Mouse (Mus musculus): ENCODE data around the gene Hdc.

Hdc gene

DNA sequence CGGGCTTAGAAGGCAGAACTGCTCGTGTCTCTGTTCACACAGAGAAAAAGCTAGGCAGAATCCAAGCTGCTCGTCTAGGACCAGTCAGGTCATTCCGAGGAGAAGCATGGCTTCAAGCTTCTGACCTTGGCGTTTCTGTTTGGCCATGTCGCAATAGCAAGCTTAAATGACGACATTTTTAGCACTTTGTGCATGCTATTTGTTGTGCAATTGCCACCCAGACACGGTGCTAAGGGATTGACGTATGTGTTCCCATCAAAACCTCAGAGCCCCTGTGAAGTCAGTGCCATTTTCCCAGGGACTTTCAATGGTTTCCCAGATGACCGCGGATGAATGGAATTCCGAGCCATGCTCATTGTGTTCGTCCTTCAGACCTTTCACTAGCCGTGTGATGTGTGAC, 18.6 kb downstream of the Hdc start:
- no peak for DNase-seq (ENCODE audit: low spot score)

DNA sequence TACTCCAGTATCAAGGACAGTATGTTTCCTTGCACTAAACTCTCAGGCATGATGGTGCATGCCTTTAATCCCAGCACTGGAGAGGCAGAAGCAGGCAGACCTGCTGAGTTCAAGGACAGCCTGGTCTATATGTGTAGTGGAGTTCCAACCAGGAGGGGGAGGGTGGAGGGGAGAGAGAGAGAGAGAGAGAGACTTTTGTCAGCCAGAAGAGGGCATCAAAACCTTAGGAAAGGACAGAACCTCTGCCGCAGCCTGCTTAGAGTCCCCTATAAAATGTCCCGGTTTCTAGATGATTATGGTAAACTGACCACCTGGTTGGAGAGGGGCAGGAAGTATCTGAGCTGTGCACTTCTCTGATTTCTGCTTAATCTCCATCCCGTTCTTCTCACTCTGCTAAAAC, 20.1 kb downstream of the Hdc start:
- no peak for DNase-seq (ENCODE audit: low spot score)

DNA sequence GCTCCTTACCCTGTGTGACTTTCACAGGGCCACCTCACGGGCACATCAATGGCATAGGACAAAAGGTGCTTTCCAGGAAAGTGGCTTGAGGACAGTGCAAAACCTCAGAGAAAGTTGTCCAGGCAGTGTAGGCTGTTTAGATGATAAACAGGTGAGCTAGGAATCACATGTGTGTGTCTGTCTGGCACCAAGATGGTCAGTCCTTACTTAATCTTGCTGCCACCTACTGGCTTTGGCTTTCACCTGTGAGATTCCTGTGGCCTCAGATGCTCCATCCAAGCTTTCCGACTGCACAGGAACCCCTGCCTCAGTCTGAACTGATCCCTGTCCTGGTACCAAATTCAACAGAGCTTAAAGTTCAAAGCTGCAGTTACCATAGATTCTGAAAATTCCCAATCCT, 20.7 kb downstream of the Hdc start:
- no peak for DNase-seq (ENCODE audit: low spot score)

DNA sequence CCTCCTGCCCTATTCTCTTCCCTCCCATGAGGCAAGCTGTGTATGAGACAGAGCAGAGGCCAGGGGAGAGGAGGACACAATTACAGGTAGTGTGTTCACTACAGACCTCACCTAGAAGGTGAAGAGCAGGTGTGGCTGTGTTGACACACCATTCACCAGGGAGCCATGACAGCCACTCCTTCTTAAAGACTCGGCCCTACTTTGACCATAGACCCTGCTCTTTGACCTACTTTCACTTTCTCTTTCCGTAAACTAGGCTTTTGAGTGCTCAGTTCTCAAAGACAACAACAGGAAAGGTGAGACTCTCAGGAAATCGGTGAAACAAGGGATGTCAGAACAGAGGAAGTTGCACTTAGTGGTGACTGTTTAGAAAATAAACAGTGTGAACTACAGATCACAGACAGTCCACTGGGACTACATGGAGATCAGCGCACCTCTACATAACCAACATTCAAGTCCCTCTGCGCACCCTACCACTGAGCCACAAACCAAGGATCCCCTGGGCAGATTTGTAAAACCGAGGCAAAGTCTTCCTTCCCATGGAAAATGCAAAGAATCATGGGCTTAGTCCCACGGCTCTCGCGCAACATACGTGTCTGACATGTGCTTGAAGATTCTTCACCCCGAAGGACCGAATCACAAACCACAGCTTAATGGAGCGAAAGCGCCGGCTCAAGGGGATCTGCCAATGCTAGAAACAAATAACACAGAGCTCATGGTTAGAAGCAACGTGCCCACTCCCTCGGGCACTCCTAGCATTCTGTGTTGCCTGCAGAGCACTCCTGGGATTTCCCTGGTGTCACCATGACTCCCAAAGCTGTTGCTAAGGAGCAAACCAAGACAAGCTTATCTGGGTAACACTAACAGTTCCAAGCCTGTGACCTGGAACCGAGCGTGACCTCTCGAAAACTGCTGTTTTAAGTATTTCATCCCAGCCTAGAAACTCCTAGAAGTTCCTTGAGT, 21.5 kb downstream of the Hdc start:
- DNase-seq (ENCODE audit: low spot score): no peak

DNA sequence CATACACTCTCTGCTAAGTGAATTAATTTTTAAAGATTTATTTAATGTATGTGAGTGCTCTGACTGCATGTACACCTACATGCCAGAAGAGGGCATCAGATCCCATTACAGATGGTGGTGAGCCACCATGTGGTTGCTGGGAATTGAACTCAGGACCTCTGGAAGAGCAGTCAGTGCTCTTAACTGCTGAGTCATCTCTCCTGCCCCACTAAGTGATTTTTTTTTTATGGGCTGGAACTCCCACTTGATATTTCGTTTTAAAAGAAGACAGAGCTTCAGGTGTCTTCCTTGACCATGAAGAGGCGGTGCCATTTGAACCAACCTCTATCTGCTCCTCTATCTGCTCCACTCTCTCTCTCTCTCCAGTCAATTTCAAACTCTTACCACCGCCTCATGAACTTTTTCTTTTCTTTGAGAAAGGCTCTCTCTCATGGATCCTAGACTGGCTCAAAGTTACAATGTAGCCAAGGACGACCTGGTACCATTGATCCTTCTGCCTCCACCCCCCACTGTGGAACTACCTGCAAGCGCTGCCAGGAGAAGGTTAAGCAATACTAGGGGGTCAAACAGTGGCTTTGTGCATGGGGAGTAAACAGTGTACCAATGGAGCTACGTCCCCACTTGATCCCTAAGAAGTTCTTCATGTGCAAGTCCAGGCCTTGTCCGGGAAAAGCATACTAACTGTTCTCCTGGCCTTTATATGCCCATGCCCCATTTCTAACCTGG, 22.6 kb downstream of the Hdc start:
- DNase-seq (ENCODE audit: low spot score): no peak

DNA sequence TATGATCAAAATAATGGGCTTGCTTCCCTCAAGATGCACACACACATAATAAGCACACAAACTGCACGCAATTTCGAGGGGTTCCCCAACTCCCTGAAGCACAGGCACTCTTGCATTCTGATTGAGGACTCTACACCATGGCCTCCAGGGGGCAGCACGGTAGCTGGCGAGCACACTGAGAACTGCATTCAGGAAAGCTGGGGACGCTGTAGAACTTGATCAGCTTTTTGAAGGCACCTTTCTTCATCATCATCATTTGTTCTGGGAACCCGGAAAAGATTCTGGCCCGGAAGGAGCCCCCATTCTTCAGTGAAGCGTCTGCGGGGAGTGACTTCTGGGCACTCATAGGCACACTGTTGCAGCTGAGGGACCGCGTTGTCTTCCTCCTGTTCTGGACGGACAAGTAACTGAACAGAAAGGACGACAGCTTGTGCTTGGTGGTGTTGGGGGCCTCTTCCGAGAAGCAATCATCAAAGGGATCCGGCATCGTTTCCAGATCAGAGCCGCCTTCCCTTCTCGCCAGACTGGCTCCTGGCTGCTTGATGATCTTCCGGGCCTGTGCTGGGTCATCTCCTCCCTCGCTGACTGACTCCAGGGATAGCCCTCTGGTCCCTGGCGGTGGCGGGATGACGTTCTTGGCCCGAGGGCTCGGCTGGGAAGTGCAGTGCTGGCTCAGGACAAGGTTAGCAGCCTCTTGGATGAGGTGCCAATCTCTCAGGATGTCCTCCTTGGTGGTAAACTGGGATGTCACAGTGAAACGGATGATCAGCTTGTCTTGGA, 25.1 kb downstream of the Hdc start:
- DNase-seq (ENCODE audit: low spot score): peak; percentile 71

DNA sequence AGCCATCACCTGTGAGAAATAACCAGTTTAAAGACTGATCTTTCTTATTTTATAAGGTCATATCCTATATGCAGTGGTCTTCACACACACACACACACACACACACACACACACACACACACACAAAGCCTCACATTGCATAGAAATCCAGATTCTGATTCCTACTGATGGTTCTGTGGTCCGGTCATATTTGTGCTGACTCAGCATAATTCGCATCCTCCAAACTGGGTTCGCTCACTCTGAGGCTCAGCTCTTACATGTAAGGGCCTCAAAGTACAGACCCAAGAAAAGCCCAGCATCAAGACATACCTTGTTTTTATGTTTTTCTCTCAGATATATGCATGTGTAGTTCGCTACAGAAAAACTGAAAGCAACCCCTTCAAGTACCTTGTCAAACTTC, 27.8 kb downstream of the Hdc start:
- no peak for DNase-seq (ENCODE audit: low spot score)

DNA sequence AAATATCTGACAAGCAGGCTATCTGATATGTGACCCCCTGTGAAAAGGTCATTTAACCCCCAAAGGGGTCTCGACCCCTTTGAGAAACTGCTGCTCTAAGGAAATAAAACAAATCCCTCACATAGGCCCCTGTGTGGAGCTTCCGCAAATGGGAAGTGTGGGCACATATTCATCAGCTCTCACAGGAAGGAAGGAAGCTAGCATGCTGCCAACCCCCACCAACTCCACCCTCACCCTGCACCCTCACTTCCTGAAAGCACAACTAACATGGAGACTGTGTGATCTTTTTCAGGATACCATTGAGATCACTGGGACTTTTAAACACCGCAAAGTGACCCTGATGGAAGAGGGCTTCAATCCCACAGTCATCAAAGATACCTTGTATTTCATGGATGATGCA, 31.6 kb downstream of the Hdc start:
- DNase-seq (ENCODE audit: low spot score): no peak

DNA sequence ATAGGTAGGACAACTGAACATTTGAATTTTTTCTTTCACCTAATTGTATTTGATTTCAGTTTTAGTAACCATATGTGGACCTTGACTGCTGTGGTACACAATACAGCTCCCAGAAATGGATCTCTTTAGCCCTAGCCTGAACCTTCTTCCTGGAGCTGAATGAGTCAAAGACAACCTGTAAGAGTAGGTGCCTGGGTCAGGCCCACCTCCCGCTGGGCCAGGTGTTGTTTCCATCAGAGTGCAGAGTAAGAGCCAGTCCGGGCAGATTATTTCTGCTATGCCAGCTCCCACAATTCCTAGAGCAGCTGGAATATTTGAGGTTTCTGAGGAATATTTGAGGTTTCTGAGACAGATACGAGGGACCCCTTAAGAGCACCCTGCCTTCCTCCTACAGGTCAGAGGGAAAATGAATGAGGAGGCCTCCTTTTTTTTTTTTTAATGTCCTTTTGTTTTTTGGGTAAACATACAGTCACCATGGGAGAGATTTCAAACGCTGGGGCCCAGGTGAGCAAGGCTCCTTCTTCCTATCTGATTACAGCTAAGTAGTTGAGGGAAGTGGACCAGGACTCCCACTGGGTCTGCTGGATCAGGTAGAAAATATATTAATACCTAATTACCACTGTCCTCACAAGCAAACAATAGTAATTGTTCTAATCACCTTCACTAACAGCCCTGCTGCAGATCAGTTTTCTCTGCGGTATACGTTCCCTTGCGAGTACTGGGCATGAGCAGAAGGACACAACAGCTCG, 34.3 kb downstream of the Hdc start:
- no peak for DNase-seq (ENCODE audit: low spot score)

DNA sequence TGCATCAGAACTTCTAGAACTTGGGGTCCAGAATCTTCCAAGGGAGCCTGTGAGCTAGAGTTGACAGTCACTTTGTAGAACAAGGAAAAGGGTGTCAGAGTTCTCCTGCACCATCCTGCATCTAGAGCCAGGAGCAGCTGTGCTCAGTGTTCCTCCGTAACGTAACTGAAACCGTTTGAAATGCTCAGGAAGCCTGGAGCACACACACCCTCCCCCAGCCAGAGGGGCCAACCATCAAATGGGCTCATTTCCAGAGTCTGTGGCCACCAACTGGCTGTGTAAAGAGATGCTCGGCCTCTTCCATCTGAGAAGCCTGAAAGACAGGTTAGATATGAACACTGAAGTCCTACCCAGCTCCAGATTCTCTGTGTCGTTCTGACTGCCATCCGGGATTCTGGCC, 35.1 kb downstream of the Hdc start:
- DNase-seq (ENCODE audit: low spot score): no peak

DNA sequence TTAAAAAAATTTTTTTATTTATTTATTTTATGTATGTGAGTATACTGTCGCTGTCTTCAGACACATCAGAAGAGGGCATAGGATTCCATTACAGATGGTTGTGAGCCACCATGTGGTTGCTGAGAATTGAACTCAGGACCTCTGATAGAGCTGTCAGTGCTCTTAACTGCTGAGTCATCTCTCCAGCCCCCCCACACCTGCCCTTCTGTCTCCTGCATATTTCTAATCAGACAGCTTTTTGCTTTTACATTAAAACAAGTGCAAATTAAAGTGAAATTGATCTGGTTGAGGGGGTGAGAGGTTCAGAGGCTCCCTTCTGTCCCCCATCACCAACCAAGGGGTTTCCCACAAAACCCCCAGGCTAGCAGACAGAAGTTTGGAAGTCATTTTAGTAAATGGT, 39.8 kb downstream of the Hdc start:
- DNase-seq (ENCODE audit: low spot score): no peak

DNA sequence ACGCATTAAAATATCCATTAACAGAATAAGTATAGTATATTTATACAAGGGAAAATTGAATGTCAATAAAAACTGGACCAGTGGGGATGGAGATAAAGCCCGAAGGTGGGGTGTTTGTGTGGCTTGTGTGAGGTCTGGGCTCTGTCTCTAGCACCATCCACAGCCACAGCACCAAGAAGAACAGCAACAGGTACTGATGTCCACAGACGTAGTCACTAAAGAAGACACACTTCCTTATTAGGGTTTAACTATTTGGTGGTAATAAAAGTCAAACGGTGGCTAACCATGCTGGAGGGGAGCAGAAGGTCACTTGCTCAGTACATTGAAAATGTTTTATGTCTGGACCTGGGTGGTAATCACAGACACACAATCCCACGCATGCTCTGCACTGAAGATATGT, 41.7 kb downstream of the Hdc start:
- DNase-seq (ENCODE audit: low spot score): no peak

DNA sequence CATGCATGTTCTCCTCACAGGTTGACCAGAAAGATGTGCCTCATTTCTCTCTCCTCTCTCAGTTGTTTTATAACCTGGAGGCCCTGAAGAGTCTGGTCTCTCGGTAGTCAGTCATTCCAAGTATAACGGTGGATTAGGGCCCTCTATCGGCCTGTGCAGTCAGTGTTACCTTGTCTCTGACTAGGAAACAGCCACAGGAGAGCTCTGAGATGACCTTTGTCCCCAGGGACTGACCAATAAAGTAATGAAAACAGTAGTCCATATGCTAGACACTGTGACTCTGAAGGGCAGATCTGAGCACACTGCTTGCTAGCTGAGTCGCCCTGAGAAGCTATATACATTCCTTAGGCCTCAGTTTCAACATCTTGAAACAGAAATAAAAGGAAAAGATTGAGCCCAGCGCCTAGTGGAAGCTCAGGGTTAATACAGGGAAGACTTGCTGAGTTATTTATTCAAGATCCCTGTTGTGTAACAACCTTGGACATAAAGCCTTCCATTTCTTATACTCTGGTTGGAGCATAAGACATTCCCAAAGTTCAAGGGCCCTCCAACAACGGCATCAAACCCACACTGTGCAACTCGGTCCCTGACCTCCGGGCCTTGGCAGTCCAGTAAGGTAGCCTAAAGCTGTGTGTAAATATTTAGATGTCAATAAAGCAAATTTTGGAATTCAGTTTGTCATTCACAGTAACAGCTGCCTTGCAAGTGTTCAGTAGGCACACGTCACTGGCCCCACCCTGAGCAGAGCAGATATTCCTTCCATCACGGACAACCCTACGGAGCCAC, 43.5 kb downstream of the Hdc start:
- DNase-seq (ENCODE audit: low spot score): no peak

DNA sequence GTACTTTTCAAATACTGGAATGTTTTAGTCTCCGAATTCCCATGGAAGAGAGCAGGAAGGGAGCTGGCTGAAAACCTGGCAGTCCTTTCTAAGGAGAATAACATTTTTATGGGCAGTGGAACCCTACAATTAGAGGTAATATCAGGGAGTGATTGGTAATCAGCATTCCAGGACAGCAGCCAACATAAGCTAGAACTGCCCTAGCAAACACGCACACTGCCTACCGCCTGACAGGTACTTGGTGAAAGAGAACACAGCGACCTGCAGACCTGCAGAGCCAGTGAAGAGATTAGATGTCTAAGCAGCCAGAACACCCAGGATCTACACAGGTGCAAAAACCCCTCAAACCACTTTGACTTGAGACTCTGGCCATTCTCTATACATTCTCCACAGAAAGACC, 46.4 kb downstream of the Hdc start:
- DNase-seq (ENCODE audit: low spot score): no peak

DNA sequence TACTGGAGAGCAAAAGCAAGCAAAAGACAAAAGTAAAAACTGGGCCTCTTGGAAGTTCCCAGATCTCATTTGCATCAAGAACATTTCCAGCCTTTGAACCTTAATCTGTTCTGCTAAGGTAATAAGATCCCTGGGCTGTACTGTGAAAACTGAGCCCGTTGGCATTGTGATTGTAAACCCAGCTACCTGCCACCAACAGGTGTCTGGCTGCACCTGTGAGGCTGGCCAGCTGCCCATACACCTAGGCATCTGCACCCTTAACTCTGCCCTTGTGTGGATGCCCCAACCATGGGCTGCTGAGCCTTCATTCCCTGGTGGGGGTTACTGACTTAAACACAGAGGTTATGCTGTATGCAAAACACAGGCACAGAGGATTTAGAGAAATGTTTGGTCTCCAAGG, 46.9 kb downstream of the Hdc start:
- DNase-seq (ENCODE audit: low spot score): no peak

DNA sequence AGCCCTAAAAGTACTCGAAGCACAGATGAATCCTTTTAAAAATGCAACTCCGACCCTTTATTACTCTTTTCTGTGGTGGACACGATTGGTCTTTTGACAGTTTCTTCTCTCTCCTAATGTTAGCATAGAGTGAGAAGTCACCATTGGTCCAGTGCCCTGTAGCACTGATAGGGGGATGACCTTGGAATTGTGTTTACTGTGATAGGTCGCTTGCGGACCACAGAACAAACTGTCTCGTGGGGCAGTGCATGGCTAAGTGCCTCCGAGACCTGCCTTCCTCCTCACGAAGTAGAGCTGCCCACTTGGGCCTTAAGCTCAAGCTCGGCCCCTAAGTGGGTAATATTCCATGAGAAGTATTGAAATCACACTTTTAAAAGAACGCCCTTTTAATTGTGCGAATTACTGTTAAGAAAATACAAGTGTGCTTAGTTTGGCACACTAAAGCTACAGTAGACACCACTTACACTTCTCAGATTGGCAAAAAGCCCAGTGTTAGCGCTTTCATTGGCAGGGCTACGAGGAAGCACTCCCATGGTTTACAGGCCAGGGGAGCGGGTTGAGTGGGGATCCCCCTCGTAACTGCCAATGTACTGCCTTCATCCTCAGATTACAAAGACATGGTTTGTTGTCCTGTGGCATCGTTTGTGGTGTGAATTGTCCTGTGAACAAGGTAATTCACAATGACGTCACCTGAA, 55.5 kb downstream of the Hdc start:
- DNase-seq (ENCODE audit: low spot score): no peak

DNA sequence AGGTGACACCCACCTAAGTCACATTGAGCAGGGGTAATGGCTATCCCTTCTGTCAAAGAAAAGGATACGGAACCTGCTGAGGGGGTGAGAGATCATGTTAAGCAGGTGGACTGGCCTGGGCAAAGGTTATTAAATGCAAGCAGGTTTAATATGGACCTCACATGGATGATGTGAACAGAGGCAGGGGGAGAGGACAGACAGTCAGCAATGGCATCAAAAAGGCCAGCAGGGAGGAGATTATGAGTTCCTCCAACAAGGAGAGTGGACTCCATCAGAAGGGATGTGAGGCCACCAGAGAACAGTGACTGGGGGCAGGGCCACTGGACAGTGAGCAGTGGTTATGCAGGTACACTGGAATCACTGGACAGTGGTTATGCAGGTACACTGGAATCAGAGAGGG, 59.0 kb downstream of the Hdc start:
- no peak for DNase-seq (ENCODE audit: low spot score)

DNA sequence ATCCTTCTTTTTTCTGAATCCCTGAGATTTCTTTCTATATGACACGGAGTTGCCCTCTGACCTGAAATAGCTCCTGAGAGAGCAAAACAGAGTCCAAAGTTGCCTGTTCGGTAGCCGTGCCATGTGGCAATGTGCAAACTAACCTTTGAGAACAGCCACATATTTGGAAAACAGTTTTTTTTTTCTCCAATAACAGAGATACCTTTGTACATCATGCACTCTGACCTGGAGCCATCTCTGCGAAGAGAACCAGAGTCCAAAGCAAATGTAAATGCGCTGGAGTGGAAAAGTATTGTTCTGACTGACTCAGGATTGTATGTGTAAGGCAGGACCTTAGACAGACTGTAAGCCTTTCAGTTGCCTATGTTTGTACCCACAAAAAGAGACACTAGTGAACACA, 63.6 kb downstream of the Hdc start:
- no peak for DNase-seq (ENCODE audit: low spot score)

DNA sequence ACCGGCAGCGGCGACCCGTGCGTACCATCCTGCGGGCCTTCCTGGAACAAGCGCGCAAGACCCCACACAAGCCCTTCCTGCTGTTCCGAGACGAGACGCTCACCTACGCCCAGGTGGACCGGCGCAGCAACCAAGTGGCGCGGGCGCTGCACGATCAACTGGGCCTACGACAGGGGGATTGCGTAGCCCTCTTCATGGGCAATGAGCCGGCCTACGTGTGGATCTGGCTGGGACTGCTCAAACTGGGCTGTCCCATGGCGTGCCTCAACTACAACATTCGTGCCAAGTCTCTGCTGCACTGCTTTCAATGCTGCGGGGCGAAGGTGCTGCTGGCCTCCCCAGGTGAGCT, 65.8 kb downstream of the Hdc start:
- no peak for DNase-seq (ENCODE audit: low spot score)

Measured in urinary bladder, postnatal 25 days (tissue).